Mouse (Mus musculus): ENCODE data around the gene Wfdc12. TPM values are rescaled to one million over a fixed set of nuclear protein-coding genes. Genes with fewer than 3 reads are reported as not detected.
A peak's percentile ranks its signal among the peaks of the same experiment; 100 is the strongest.

The Wfdc12 gene
- polyA plus RNA-seq, 1 experiment from 2014 or later = not detected

DNA sequence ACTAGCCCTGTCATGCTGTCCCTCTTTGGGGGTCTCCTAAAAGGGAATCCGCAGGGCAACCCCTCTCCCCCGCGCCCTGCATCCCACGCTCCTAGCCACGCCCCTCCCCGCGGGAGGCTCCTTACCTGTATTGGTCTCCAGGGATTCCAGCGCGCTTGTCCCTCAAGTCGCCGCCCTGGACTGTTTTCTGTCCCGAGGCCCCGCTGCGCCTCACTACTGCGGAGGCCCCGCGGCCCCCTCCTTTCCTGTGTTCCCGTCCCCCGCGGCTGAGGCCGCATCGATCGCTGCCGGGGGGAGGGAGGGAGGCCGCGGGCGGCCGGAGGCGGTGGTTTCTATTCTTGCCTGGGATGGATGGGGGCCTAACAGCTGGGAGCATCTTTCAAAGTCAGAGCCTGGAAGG is 19.5 kb downstream of the Wfdc12 start, which contains the start of gene Kcns1:
TSS of gene Kcns1 (minus strand) at position 212 of the 400 bp plus-strand sequence.
- Histone ChIP-seq H3K4me3 (peak within 1 kb of the TSS; percentile 49), H3K36me3 (no peaks in the 10 kb centered on the region), H3K27me3 (ENCODE audit: low read depth, poor library complexity, severe bottlenecking) (peaks cover 97% of the 10 kb centered on the region), H3K9me3 (replicated peaks) (no peaks in the 10 kb centered on the region), H3K4me1 (peaks cover 28% of the 10 kb centered on the region), H3K27ac (no peak within 1 kb of the TSS; the same call in 1 of the 2 replicates)
- WGBS = under 1% methylated on average over 29 of the region's 29 CpGs
- DNase-seq (ENCODE audit: low spot score) = peak; percentile 42

DNA sequence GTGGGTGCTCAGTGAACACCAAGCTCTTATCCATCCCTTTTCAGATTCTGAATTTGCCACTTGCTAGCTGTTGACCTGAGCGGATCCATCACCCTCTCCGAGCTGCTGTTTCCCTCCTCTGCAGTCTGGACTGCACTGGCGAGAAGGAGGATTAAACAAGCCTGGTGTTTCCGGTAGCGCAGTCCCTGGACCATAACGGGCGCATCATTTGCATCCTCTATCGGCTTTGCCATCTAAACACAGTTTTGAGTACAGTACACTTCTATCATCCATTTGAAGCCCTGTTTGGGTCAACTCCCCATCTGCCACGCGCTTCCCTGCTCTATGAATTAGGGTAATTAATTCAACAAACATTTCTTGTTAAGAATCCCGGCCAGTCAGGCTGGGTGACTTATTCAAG is 20.1 kb downstream of the Wfdc12 start:
- peak; percentile 37 for DNase-seq (ENCODE audit: low spot score)
- Histone ChIP-seq H3K36me3 (no peaks in the 10 kb centered on the region), H3K4me3 (peak overlapping the region; percentile 49; the same call in 1 of the 2 replicates), H3K9me3 (replicated peaks) (no peaks in the 10 kb centered on the region), H3K4me1 (peaks cover 28% of the 10 kb centered on the region), H3K27me3 (ENCODE audit: low read depth, poor library complexity, severe bottlenecking) (peaks cover 100% of the 10 kb centered on the region), H3K27ac (no peak overlapping the region)
- WGBS = 4% methylated on average over 11 of the region's 11 CpGs

DNA sequence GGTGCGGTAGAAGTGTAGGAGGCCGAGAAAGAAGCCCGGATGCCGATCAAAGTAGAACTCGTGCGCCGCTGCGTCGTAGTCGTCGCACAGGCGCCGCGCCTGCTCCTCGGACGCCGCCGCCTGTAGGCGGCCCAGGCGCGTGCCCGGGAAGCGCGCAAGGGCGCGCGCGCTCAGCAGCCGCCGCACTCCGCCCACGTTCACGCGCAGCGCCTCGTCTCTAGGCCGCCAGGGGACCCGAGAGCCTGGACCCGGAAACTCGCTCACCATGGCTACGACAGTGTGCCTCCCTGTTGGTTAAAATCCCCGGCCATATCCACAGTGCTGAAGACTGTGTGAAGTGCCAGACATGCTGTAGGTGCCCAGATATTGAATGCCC is 21.8 kb downstream of the Wfdc12 start:
- Histone ChIP-seq H3K27me3 (ENCODE audit: low read depth, poor library complexity, severe bottlenecking) (peaks cover 93% of the 10 kb centered on the region), H3K27ac (0 out of 2 replicates have a peak overlapping the region, but pooled peaks have one; percentile 25), H3K4me1 (peaks cover 28% of the 10 kb centered on the region), H3K9me3 (replicated peaks) (no peaks in the 10 kb centered on the region), H3K4me3 (peak overlapping the region; percentile 48), H3K36me3 (no peaks in the 10 kb centered on the region)
- no peak for DNase-seq (ENCODE audit: low spot score)
- 10% methylated on average over 42 of the region's 42 CpGs for WGBS

DNA sequence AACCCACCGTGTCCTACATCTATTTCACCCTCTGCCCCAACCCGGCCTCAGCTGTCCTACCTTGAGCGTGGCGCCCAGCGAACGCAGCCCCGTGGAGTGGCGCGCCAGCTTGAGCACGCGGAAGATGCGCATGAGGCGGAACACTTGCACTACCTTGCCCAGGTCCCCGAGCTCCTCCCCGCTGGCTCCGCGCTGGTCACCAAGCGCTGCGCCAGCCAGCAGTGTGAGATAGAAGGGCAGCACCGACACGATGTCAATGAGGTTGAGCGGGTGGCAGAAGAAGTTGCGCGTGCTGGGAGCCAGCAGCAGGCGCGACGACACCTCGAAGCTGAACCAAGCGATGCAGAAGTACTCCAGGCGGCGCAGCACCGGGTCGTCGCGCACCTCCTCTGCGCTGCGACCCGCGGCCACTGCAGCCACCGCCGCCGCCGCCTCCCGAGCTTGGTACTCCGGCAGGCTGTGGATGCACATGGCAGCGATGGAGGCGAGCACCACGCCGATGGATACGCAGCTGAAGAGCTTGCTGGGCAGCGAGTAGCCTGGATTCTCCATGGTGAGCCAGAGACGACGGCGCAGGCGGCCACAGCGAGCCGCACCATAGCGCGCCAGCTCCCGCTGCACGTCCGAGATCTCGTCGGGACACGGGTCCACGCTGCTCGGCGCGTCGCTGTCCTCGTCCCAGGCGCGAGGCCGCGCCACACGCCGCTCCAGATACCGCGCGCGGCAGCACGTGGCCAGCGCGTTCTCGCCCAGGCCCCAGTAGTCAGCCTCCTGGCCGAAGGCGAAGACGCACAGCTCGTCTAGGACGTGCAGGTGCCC is 22.4 kb downstream of the Wfdc12 start:
- peaks cover 87% of the 10 kb centered on the region for H3K27me3 ChIP-seq (ENCODE audit: low read depth, poor library complexity, severe bottlenecking)
- peak overlapping the region; percentile 48 for H3K4me3 ChIP-seq
- peaks cover 28% of the 10 kb centered on the region for H3K4me1 ChIP-seq
- peak; percentile 51 for DNase-seq (ENCODE audit: low spot score)
- 11% methylated on average over 90 of the region's 90 CpGs for WGBS
- no peaks in the 10 kb centered on the region for H3K36me3 ChIP-seq
- H3K9me3 ChIP-seq (replicated peaks) = no peaks in the 10 kb centered on the region
- H3K27ac ChIP-seq = 0 out of 2 replicates have a peak overlapping the region, but pooled peaks have one; percentile 25

DNA sequence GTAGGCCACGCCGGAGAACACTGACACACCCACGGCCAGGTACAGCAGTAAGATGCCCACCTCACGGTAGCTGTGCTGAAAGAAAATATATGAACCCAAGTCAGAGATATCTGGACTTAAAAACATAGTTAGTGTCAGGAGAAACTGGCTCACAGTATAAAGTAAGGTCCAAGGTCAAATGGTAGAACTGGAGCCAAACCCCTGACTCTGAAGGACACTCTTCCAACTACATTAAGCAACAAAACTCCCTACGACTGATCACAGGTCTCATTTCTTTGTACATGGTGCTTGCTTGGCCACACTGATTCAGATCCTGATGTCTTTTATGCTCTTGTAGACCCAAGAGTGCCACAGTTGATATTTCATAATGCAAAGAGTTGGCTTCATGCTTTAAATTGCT is 25.5 kb downstream of the Wfdc12 start:
- no peak for DNase-seq (ENCODE audit: low spot score)
- WGBS = 95% methylated on average over 5 of the region's 5 CpGs
- Histone ChIP-seq H3K36me3 (no peaks in the 10 kb centered on the region), H3K27me3 (ENCODE audit: low read depth, poor library complexity, severe bottlenecking) (peaks cover 57% of the 10 kb centered on the region), H3K27ac (no peak overlapping the region), H3K9me3 (replicated peaks) (no peaks in the 10 kb centered on the region), H3K4me1 (peaks cover 13% of the 10 kb centered on the region), H3K4me3 (no peak overlapping the region)

DNA sequence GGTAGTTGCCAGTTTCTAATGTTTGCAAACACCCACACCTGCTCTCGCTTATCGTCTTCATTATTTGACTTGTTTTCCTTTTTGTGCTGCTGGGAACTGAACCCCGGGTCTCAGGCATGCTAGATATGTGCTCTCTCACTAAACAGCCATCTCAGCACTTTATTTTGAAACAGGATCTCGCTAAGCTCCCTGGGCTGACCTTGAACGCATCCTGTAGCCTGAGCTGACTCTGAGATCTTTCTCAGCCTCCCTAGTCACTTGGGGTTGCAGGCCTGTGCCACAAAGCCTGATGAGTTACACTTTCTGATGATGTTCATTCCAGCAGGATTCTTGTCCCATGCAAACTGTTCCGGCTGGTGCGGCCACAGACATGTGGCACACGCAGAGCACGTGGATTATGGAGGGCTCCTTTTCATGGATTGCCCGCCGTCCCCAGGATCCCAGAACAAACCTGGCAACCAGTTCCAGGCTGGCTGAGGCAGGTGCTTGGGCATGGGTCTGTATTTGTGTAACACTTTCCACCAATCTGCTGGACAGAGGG is 28.8 kb downstream of the Wfdc12 start:
- Histone ChIP-seq H3K4me1 (0 out of 2 replicates have a peak, but pooled peaks cover 3% of the 10 kb centered on the region), H3K27me3 (ENCODE audit: low read depth, poor library complexity, severe bottlenecking) (peaks cover 23% of the 10 kb centered on the region), H3K4me3 (no peak overlapping the region), H3K27ac (no peak overlapping the region), H3K36me3 (no peaks in the 10 kb centered on the region), H3K9me3 (replicated peaks) (no peaks in the 10 kb centered on the region)
- 89% methylated on average over 11 of the region's 11 CpGs for WGBS
- DNase-seq (ENCODE audit: low spot score) = no peak

DNA sequence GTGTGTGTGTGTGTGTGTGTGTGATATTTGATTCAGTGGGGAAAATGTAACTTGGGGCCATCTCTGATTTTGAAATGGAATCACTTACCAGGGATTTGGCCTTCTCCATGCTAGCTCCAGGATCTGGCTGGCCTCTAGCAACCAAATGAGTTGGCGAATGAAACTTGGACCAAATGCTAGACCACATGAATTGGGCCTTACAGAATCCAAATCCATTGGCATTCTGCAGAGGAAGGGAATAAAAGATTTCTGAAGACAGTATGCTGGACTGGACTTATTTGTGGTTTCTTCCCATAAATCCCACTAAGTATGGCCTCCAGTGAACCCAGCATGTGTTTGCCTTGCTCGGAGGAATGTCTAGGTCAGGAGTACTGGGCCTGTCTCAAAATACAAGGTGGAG is 31.6 kb downstream of the Wfdc12 start:
- H3K4me3 ChIP-seq = no peak overlapping the region
- 0 out of 2 replicates have a peak, but pooled peaks cover 3% of the 10 kb centered on the region for H3K4me1 ChIP-seq
- H3K36me3 ChIP-seq = peaks cover 13% of the 10 kb centered on the region
- no peak overlapping the region for H3K27ac ChIP-seq
- no peaks in the 10 kb centered on the region for H3K27me3 ChIP-seq (ENCODE audit: low read depth, poor library complexity, severe bottlenecking)
- no peaks in the 10 kb centered on the region for H3K9me3 ChIP-seq (replicated peaks)
- DNase-seq (ENCODE audit: low spot score) = no peak
- WGBS = 89% methylated on average over 2 of the region's 2 CpGs

DNA sequence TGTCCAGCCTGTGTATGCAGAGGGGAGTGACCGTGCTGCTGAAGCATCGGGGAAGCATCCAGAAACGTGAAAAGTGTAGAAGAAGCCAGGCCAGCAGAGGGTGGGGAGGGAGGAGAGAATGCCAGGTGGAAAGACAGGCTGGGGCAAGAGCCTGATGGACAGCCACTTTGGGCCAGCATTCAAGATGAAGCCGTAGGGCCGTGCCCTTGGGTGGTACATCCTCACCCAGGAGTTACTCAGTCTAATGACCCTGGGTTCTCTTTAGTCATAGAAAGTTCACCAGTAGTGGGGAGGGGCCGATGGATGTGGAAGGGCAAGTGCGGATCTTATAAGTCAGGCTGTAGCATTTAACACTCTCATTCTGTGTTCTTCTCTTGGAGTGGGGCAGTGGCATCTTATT is 34.2 kb downstream of the Wfdc12 start:
- WGBS = 83% methylated on average over 7 of the region's 7 CpGs
- H3K27ac ChIP-seq = no peak overlapping the region
- no peak overlapping the region for H3K4me3 ChIP-seq
- no peaks in the 10 kb centered on the region for H3K27me3 ChIP-seq (ENCODE audit: low read depth, poor library complexity, severe bottlenecking)
- peaks cover 4% of the 10 kb centered on the region; the same call in 1 of the 2 replicates for H3K4me1 ChIP-seq
- no peaks in the 10 kb centered on the region for H3K9me3 ChIP-seq (replicated peaks)
- no peak for DNase-seq (ENCODE audit: low spot score)
- peaks cover 37% of the 10 kb centered on the region for H3K36me3 ChIP-seq

DNA sequence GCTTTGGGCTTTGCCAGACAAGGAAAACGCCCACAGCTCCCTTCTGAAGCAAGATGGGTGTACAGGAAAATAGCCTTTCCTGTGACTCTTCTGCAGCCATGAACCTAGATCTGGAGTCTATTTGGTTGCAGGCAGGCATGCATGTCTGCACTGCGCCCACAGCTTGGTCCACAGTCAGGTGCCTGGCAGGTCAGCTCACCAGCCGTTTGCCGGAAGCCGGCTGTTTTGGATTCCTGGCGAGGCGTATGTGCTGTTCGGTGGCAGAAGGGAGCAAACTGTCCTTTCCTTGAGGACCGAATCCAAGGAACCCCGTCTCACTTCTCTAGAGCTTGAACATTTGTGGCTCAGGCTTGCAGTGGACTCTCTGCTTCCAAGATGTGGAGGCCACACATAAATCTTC is 36.4 kb downstream of the Wfdc12 start:
- 94% methylated on average over 10 of the region's 10 CpGs for WGBS
- Histone ChIP-seq H3K4me1 (peaks cover 26% of the 10 kb centered on the region), H3K36me3 (peaks cover 37% of the 10 kb centered on the region), H3K4me3 (no peak overlapping the region), H3K27ac (no peak overlapping the region), H3K9me3 (replicated peaks) (no peaks in the 10 kb centered on the region), H3K27me3 (ENCODE audit: low read depth, poor library complexity, severe bottlenecking) (no peaks in the 10 kb centered on the region)
- DNase-seq (ENCODE audit: low spot score) = no peak

DNA sequence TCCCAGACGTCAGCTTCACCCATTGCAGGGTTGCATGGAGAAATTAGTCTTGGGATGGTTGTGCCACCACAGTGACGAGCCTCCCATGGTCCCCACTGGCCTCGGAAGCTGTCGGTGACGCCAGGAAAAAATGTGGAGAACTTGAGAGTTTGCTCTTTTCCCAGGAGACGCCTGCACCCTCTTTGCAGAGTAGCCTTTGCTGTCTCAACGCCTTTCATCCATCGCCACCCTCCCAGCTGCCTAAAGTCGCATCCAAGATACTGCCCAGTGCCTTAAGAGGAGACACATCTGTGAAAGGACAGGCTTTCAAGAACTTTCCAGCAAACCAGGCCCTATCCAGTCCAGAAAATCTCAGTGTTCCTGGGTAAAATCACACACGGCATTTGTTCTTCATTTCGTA is 38.1 kb downstream of the Wfdc12 start:
- H3K4me1 ChIP-seq = peaks cover 24% of the 10 kb centered on the region
- no peak for DNase-seq (ENCODE audit: low spot score)
- no peaks in the 10 kb centered on the region for H3K9me3 ChIP-seq (replicated peaks)
- peaks cover 40% of the 10 kb centered on the region for H3K36me3 ChIP-seq
- no peak overlapping the region for H3K4me3 ChIP-seq
- no peak overlapping the region for H3K27ac ChIP-seq
- 95% methylated on average over 11 of the region's 11 CpGs for WGBS
- no peaks in the 10 kb centered on the region for H3K27me3 ChIP-seq (ENCODE audit: low read depth, poor library complexity, severe bottlenecking)

DNA sequence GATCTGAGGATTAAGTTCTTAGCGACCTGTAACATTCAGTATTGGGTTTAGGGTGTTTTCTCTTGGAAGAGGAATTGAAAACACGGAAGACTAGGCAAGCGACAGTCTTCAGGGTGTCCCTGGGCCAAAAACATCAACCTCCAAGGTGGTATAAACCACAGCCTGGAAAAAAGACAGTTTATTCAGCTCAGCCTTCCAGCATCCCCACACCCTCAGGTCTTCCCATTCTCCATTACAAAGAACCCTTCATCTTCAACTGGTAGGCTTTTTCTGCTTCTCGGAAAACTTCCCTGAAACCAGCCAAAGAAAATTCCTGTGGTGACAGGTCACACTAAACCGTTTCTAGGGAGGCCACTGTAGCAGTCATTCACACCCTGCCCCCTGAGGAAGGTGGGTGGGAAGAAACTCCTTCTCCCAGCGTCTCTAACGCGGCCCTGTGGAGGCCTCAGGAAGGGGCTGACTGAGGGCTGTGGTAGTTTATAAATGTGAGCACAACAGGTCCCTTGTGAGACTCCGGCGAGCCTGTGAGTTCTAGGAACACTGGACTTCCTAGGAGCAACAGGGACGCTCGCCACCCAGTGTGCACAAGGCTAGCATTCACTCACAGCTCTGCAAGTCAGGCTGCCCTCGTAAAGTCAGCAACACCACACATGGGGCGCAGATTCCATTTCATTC is 40.2 kb downstream of the Wfdc12 start:
- Histone ChIP-seq H3K36me3 (peaks cover 35% of the 10 kb centered on the region), H3K4me1 (peaks cover 24% of the 10 kb centered on the region), H3K27me3 (ENCODE audit: low read depth, poor library complexity, severe bottlenecking) (no peaks in the 10 kb centered on the region), H3K4me3 (no peak overlapping the region), H3K9me3 (replicated peaks) (no peaks in the 10 kb centered on the region), H3K27ac (peak overlapping the region; percentile 75)
- DNase-seq (ENCODE audit: low spot score) = peak; percentile 52
- 36% methylated on average over 14 of the region's 14 CpGs for WGBS

DNA sequence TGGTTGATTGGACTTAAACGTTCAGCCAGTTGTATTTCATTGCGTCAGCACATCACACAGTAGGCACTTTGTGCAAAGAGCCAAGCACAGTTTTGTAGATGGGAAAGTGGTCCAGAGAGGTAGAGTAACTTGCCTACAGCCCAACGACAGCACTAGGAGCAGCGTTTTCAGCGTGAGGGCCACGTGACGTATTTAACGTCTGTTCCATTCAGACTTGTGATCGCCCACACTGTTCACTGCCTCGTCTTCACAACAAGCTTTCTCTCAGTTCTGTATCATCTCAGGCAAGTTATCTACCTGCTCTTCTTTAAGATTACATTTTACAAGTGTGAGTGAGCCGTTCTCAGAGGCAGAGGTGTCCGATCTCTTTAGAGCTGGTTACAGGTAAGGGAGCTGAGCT is 43.9 kb downstream of the Wfdc12 start:
- DNase-seq (ENCODE audit: low spot score) = no peak
- 91% methylated on average over 12 of the region's 12 CpGs for WGBS
- H3K27me3 ChIP-seq (ENCODE audit: low read depth, poor library complexity, severe bottlenecking) = no peaks in the 10 kb centered on the region
- H3K9me3 ChIP-seq (replicated peaks) = no peaks in the 10 kb centered on the region
- H3K36me3 ChIP-seq = peaks cover 6% of the 10 kb centered on the region
- H3K27ac ChIP-seq = no peak overlapping the region
- no peak overlapping the region for H3K4me3 ChIP-seq
- H3K4me1 ChIP-seq = peaks cover 37% of the 10 kb centered on the region

DNA sequence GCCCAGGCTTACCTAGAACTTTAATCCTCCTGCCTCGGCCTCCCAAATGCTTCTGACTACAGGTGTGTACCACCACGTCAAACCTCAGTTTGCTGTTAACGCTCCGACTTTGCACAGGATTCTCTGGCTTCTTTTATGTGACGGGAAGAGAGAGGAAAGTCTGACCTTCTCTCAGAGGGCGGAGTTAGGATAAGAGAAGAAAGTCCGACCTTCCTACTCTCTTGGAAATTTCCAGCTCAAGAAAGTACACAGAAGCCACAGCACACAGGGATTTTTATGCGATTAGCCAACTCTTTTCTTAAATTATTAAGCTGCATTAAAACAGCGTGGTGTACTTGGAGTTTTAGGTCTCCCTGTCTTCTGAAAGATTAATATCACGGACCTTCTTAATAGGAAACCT is 45.9 kb downstream of the Wfdc12 start:
- DNase-seq (ENCODE audit: low spot score) = no peak
- Histone ChIP-seq H3K27ac (no peak overlapping the region), H3K4me1 (peaks cover 20% of the 10 kb centered on the region; the same call in 1 of the 2 replicates), H3K36me3 (peaks cover 11% of the 10 kb centered on the region), H3K9me3 (replicated peaks) (no peaks in the 10 kb centered on the region), H3K4me3 (no peak overlapping the region), H3K27me3 (ENCODE audit: low read depth, poor library complexity, severe bottlenecking) (no peaks in the 10 kb centered on the region)
- WGBS = 92% methylated on average over 10 of the region's 10 CpGs

All from limb, embryonic 10.5 days (tissue).